Mouse (Mus musculus) lung, embryonic 14.5 days (tissue): ENCODE measurements at regions not wholly inside any gene's neighbourhood (a gene's known extent, or its start where the extent isn't known, plus 50 kb on each side); places are given as distances from the start of the nearest gene placed in this dataset.

Experiments
- ATAC-seq: fragments of 200-750 bp; cut with Nextera tagmentation; 2 replicates; pipeline ENCODE4 v1.8.0; 2017; ENCODE audit warnings: mild to moderate bottlenecking, moderate TSS enrichment, moderate library complexity; ENCODE audit not compliant: insufficient read depth
- DNase-seq: peaks from one replicate; pipeline ENCODE4 v3.0.0-alpha.2; 2015
- H3K27ac ChIP-seq: fragments of 300-500 bp; sonication (generic); 2 replicates; pipeline ENCODE4 v1.5.1; 2014; ENCODE audit warnings: low read depth, mild to moderate bottlenecking, moderate library complexity
- H3K27me3 ChIP-seq: fragments of 300-500 bp; sonication (generic); 2 replicates; pipeline ENCODE4 v1.6.1; 2014; ENCODE audit warnings: low read length, control low read depth; ENCODE audit not compliant: insufficient read depth
- H3K36me3 ChIP-seq: fragments of 300-500 bp; sonication (generic); 2 replicates; pipeline ENCODE4 v1.6.1; 2014; ENCODE audit warnings: control low read depth; ENCODE audit not compliant: insufficient read depth
- H3K4me1 ChIP-seq: fragments of 300-500 bp; sonication (generic); 2 replicates; pipeline ENCODE4 v1.6.1; 2014; ENCODE audit warnings: antibody characterized with exemption, control low read depth; ENCODE audit not compliant: insufficient read depth
- H3K4me2 ChIP-seq: fragments of 300-500 bp; sonication (generic); 2 replicates; pipeline ENCODE4 v1.6.1; 2014; ENCODE audit warnings: mild to moderate bottlenecking
- H3K4me3 ChIP-seq: fragments of 300-500 bp; sonication (generic); 2 replicates; pipeline ENCODE4 v1.5.1; 2014; ENCODE audit warnings: low read depth, low read length
- H3K9ac ChIP-seq: fragments of 300-500 bp; sonication (generic); 2 replicates; pipeline ENCODE4 v1.6.1; 2014
- H3K9me3 ChIP-seq: fragments of 300-500 bp; sonication (generic); 2 replicates; pipeline ENCODE4 v1.6.1; 2016; ENCODE audit warnings: low read depth, low read length, control low read depth
- CTCF ChIP-seq: IDR thresholded peaks from 2 replicates; pipeline ENCODE4 v1.5.1; 2016; ENCODE audit warnings: antibody characterized with exemption, low read depth
- WGBS: fragments of 180-500 bp; shearing (Covaris S2); extraction: QIAGEN DNeasy Blood & Tissue Kit; methylation state at CpG from one replicate; pipeline ENCODE4 v1.1.7; 2014; 5-methylcytosine and 5-hydroxymethylcytosine counted together

- DNase-seq (no peak), ATAC-seq (no peak)
- Histone ChIP-seq H3K9me3 (no peaks in the 10 kb centered on the region), H3K27me3 (no peaks in the 10 kb centered on the region), H3K9ac (no peak overlapping the region), H3K4me2 (no peak overlapping the region), H3K36me3 (no peaks in the 10 kb centered on the region), H3K4me3 (no peak overlapping the region), H3K27ac (no peak overlapping the region), H3K4me1 (no peaks in the 10 kb centered on the region)
- no peak for TF ChIP-seq CTCF
- 54% methylated on average over 3 of the region's 3 CpGs for WGBS
These were observed 91.0 kb upstream of the Cep162 start for GRCm38 (mm10) chr9:87346278-87346882.

- TF ChIP-seq CTCF: no peak
- 63% methylated on average over 5 of the region's 5 CpGs for WGBS
These were observed 86.1 kb upstream of the Cep162 start for GRCm38 (mm10) chr9:87341438-87341837.

GRCm38 (mm10) chr9:87326374-87327295 is 71.3 kb upstream of the Cep162 start:
- 29% methylated on average over 6 of the region's 6 CpGs for WGBS
- peak; percentile 45 for TF ChIP-seq CTCF
- DNase-seq: peak; percentile 15

More at GRCm38 (mm10) chr9:87341438-87341837, 86.1 kb upstream of the Cep162 start:
- Histone ChIP-seq H3K4me2 (no peak overlapping the region), H3K4me3 (no peak overlapping the region), H3K9ac (no peak overlapping the region), H3K36me3 (no peaks in the 10 kb centered on the region), H3K4me1 (no peaks in the 10 kb centered on the region), H3K27me3 (no peaks in the 10 kb centered on the region), H3K27ac (no peak overlapping the region), H3K9me3 (no peaks in the 10 kb centered on the region)
- peak; percentile 8 for DNase-seq
- ATAC-seq: no peak

GRCm38 (mm10) chr9:87323690-87324089 is 68.4 kb upstream of the Cep162 start:
- H3K4me1 ChIP-seq: no peaks in the 10 kb centered on the region
- H3K9me3 ChIP-seq: no peaks in the 10 kb centered on the region
- 63% methylated on average over 2 of the region's 2 CpGs for WGBS
- H3K27ac ChIP-seq: no peak overlapping the region
- H3K36me3 ChIP-seq: no peaks in the 10 kb centered on the region
- no peaks in the 10 kb centered on the region for H3K27me3 ChIP-seq
- no peak for ATAC-seq
- H3K4me3 ChIP-seq: no peak overlapping the region
- no peak overlapping the region for H3K9ac ChIP-seq
- no peak for TF ChIP-seq CTCF
- DNase-seq: no peak
- H3K4me2 ChIP-seq: no peak overlapping the region

More at GRCm38 (mm10) chr9:87326374-87327295, 71.3 kb upstream of the Cep162 start:
- H3K27ac ChIP-seq: no peak overlapping the region
- no peak overlapping the region for H3K9ac ChIP-seq
- H3K27me3 ChIP-seq: no peaks in the 10 kb centered on the region
- H3K4me1 ChIP-seq: no peaks in the 10 kb centered on the region
- no peak for ATAC-seq
- H3K4me2 ChIP-seq: no peak overlapping the region
- H3K9me3 ChIP-seq: no peaks in the 10 kb centered on the region
- no peak overlapping the region for H3K4me3 ChIP-seq
- no peaks in the 10 kb centered on the region for H3K36me3 ChIP-seq

- DNase-seq (no peak), ATAC-seq (no peak)
- H3K9ac ChIP-seq: no peak overlapping the region
- H3K4me2 ChIP-seq: no peak overlapping the region
- no peaks in the 10 kb centered on the region for H3K9me3 ChIP-seq
- H3K4me1 ChIP-seq: no peaks in the 10 kb centered on the region
- H3K36me3 ChIP-seq: no peaks in the 10 kb centered on the region
- 88% methylated on average over 13 of the region's 13 CpGs for WGBS
- no peak overlapping the region for H3K4me3 ChIP-seq
- H3K27ac ChIP-seq: no peak overlapping the region
- TF ChIP-seq CTCF: no peak
- no peaks in the 10 kb centered on the region for H3K27me3 ChIP-seq
These were observed 65.4 kb upstream of the Cep162 start for GRCm38 (mm10) chr9:87320758-87321157.

GRCm38 (mm10) chr9:87318767-87319166 is 63.4 kb upstream of the Cep162 start:
- WGBS: 68% methylated on average over 7 of the region's 7 CpGs
- no peaks in the 10 kb centered on the region for H3K4me1 ChIP-seq
- H3K27ac ChIP-seq: no peak overlapping the region
- H3K36me3 ChIP-seq: no peaks in the 10 kb centered on the region
- H3K4me3 ChIP-seq: no peak overlapping the region
- no peaks in the 10 kb centered on the region for H3K27me3 ChIP-seq
- no peak overlapping the region for H3K9ac ChIP-seq
- ATAC-seq (no peak), DNase-seq (no peak)
- no peak for TF ChIP-seq CTCF
- H3K9me3 ChIP-seq: no peaks in the 10 kb centered on the region
- no peak overlapping the region for H3K4me2 ChIP-seq

- no peak for DNase-seq
- Histone ChIP-seq H3K4me3 (no peak overlapping the region), H3K27ac (no peak overlapping the region), H3K27me3 (no peaks in the 10 kb centered on the region), H3K4me2 (no peak overlapping the region), H3K9me3 (no peaks in the 10 kb centered on the region), H3K36me3 (no peaks in the 10 kb centered on the region), H3K9ac (no peak overlapping the region), H3K4me1 (no peaks in the 10 kb centered on the region)
- TF ChIP-seq CTCF: no peak
- no peak for ATAC-seq
- 67% methylated on average over 6 of the region's 6 CpGs for WGBS
These were observed 54.8 kb upstream of the Cep162 start for GRCm38 (mm10) chr9:87310150-87310549.
